Mouse (Mus musculus) ES-Bruce4 (cell line): ENCODE measurements at regions not wholly inside any gene's neighbourhood (a gene's known extent, or its start where the extent isn't known, plus 50 kb on each side); places are given as distances from the start of the nearest gene placed in this dataset.

Experiments used
- CTCF ChIP-seq: IDR thresholded peaks from one replicate; pipeline ENCODE4 v1.8.1; 2011; ENCODE audit warnings: low read depth, low read length
- EP300 ChIP-seq: IDR thresholded peaks from 2 replicates; pipeline ENCODE4 v1.6.1; 2011; ENCODE audit warnings: low read depth, low read length; ENCODE audit not compliant: insufficient read depth
- POLR2A ChIP-seq: IDR thresholded peaks from one replicate; pipeline ENCODE4 v1.8.1; 2011; ENCODE audit warnings: low read length; ENCODE audit not compliant: insufficient read depth

GRCm38 (mm10) chr16:5700731-5701255, 184.4 kb upstream of the Rbfox1 start:
- TF ChIP-seq CTCF = no peak
- TF ChIP-seq POLR2A = no peak
- no peak for TF ChIP-seq EP300
